Mouse (Mus musculus) heart, embryonic 13.5 days (tissue): Measurements from ENCODE around the gene Ddx54. TPM values are rescaled to one million over a fixed set of nuclear protein-coding genes. Genes with fewer than 3 reads are reported as not detected.

Experiments used
- ATAC-seq: fragments of 200-750 bp; cut with Nextera tagmentation; 2 replicates; pipeline ENCODE4 v1.8.0; 2017; ENCODE audit warnings: moderate TSS enrichment; ENCODE audit not compliant: insufficient number of reproducible peaks, low FRiP score, low TSS enrichment; ENCODE audit errors: extremely low read depth
- H3K27ac ChIP-seq: fragments of 300-500 bp; sonication (generic); replicated peaks from 2 replicates; pipeline ENCODE4 v1.5.1; 2015; ENCODE audit warnings: moderate library complexity, mild to moderate bottlenecking, inconsistent platforms
- H3K27me3 ChIP-seq: fragments of 300-500 bp; sonication (generic); replicated peaks from 2 replicates; pipeline ENCODE4 v1.6.1; 2015; ENCODE audit warnings: mild to moderate bottlenecking, inconsistent platforms
- H3K36me3 ChIP-seq: fragments of 300-500 bp; sonication (generic); 2 replicates; pipeline ENCODE4 v1.6.1; 2015; ENCODE audit warnings: mild to moderate bottlenecking, inconsistent platforms
- H3K4me1 ChIP-seq: fragments of 300-500 bp; sonication (generic); 2 replicates; pipeline ENCODE4 v1.6.1; 2015; ENCODE audit warnings: inconsistent platforms
- H3K4me2 ChIP-seq: fragments of 300-500 bp; sonication (generic); 2 replicates; pipeline ENCODE4 v1.6.1; 2015; ENCODE audit warnings: inconsistent platforms, mild to moderate bottlenecking, moderate library complexity
- H3K4me3 ChIP-seq: fragments of 300-500 bp; sonication (generic); 2 replicates; pipeline ENCODE4 v1.5.1; 2015; ENCODE audit warnings: moderate library complexity, mild to moderate bottlenecking, inconsistent platforms
- H3K9ac ChIP-seq: fragments of 300-500 bp; sonication (generic); 2 replicates; pipeline ENCODE4 v1.6.1; 2015; ENCODE audit warnings: inconsistent platforms, mild to moderate bottlenecking, moderate library complexity
- H3K9me3 ChIP-seq: fragments of 300-500 bp; sonication (generic); 2 replicates; pipeline ENCODE4 v1.6.1; 2016; ENCODE audit warnings: inconsistent platforms
- WGBS: fragments of 180-500 bp; shearing (Covaris S2); methylation state at CpG from one replicate; pipeline ENCODE4 v1.1.7; 2015; ENCODE audit warnings: mixed read lengths; 5-methylcytosine and 5-hydroxymethylcytosine counted together
- polyA plus RNA-seq: library from polyadenylated mRNA; unstranded; fragments of >200 nt; fragmentation: Nextera tagmentation; extraction: Ambion mirVana; gene quantifications from 2 replicates; pipeline ENCODE4 v1.2.1, GENCODE M21; 2015

The Ddx54 gene
- polyA plus RNA-seq, result 29.6 and 29.7 TPM in 2 replicates

DNA sequence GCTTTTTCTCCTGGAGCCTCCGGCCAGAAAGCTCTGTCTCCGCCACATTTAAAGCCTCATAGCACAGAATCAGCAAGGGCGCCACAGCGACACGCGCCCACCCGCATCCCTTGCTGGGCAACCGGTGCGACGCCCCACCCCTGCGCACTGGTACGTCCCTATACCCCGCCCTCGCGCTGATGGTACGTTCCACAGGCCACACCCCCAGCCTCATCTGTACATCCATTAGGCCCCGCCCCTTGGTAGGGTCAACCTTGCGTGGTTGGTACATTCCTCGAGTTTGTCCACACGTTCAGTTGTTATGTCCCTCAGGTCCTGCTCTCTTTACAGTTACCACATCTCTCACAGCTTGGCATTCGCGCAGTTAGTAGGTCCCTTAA is at the start of gene Ddx54, which contains the start of gene Rita1:
Ddx54 (plus strand) TSS at position 298 of the 380 bp plus-strand sequence.
Rita1 (minus strand) TSS at position 148 of the 380 bp plus-strand sequence.
- Histone ChIP-seq H3K4me1 (peaks cover 20% of the 10 kb centered on the region), H3K27ac (peak within 1 kb of the TSS; percentile 81), H3K9me3 (peaks cover 5% of the 10 kb centered on the region; the same call in 1 of the 2 replicates), H3K27me3 (no peaks in the 10 kb centered on the region), H3K4me2 (peak within 1 kb of the TSS; percentile 87), H3K4me3 (peak within 1 kb of the TSS; percentile 74), H3K9ac (peak within 1 kb of the TSS; percentile 88), H3K36me3 (peaks cover 37% of the 10 kb centered on the region)
- ATAC-seq, result peak; percentile 81
- WGBS, result under 1% methylated on average over 22 of the region's 22 CpGs

DNA sequence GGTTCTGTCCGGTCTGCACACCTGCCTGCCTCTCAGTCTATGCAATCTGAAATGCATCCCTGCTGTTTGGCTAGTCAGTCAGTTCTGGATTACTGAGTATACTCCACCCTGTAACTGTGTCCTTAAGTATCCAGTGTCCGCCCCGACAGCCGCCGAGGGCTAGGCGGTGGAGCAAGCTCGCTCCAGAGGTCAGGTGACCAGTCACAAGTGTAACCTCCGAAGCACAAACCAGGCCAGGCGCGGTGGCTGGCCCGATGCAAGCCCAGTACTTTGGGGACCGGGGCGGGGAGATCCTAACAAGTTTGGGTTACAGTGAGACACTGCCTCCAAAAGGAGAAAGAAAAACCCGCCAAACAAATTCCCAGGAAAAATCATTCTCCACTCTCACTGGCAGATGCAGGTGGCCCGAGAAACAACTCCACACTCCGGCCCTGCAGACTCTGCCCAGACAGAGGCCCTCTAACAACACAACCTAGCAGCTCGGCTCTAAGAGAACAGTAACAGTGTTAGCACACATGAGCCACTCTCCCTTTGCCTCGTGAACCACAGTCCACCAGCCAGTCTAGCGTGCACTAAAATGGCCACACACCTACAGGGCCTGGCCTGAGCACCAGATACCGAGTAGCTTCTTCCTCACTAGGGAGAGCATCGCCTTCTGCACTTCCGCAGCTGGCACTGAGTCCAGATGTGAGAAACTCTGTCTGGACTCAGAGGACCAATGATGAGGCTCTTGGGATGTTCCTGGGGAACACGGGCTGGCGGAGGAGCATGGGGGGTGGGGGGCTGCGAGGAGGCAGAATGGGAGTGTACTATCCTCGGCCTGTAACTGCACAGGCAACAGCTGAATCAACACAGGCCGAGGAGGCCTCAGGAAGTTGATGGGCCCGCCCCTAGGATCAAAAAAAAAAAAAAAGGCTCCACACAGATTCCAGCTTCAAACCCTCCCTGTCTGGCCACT is 49.3 kb upstream of the Ddx54 start:
- Histone ChIP-seq H3K36me3 (no peaks in the 10 kb centered on the region), H3K4me2 (peak overlapping the region; percentile 31), H3K27me3 (no peaks in the 10 kb centered on the region), H3K4me1 (peaks cover 81% of the 10 kb centered on the region), H3K9me3 (no peaks in the 10 kb centered on the region), H3K4me3 (no peak overlapping the region), H3K27ac (peak overlapping the region; percentile 87), H3K9ac (peak overlapping the region; percentile 62)
- 36% methylated on average over 28 of the region's 28 CpGs for WGBS
- ATAC-seq, result peak; percentile 62; the same call in 1 of the 2 replicates

DNA sequence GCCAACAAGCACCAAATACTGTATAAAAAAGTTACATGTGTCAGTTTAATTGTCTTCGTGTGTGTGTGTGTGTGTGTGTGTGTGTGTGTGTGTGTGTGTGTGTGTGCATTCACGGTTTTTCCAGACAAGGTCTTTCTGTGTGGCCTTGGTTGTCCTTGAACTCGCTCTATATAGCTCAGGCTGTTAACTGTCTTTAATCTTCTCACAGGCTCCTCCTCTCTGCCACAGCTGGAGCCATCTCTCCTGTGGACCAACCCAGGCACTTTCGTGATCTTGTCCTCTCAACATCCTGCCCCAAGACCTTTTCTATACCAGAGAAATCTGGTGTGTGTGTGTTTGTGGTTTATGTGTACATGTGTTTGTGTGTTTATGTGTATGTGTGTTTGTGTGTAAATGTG is 48.6 kb upstream of the Ddx54 start:
- H3K4me1 ChIP-seq, result peaks cover 81% of the 10 kb centered on the region
- WGBS, result 35% methylated on average over 4 of the region's 4 CpGs
- no peak for ATAC-seq
- 0 out of 2 replicates have a peak overlapping the region, but pooled peaks have one; percentile 62 for H3K9ac ChIP-seq
- H3K4me2 ChIP-seq, result no peak overlapping the region
- no peaks in the 10 kb centered on the region for H3K27me3 ChIP-seq
- no peaks in the 10 kb centered on the region for H3K36me3 ChIP-seq
- peak overlapping the region; percentile 87 for H3K27ac ChIP-seq
- H3K9me3 ChIP-seq, result no peaks in the 10 kb centered on the region
- no peak overlapping the region for H3K4me3 ChIP-seq

DNA sequence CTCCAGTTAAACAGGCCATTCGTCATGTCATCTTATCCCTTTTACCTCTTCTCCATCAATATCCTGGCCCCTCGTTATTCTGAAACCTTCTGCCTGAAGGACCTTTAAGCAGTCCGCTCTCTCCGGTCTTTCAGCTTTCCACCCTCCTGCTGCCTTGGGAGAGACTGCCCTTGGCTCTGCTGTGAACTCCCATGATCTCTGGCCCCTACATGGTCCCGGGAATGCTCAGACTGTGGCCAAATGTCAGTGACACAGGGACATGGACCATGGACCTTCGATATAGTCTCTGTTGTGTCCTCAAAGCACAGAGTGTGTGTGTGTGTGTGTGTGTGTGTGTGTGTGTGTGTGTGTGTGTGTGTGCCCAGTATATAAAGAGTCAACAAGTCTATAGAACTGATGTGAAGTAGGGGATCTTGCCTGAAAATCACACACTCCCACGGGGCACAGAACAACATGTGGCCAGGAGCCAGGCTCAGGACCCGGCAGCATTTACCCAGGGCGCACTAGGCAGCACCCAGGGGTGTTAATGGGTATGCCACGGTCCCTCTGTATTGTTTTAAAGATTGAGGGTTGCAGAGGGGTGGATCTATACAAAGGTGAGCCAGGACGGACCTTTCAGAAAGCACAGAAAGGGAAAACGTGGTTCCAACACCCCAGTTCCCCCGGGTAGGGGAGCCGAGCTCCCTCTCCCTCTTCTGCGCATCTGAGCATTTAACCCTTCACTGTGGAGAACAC is 47.2 kb upstream of the Ddx54 start:
- no peak for ATAC-seq

DNA sequence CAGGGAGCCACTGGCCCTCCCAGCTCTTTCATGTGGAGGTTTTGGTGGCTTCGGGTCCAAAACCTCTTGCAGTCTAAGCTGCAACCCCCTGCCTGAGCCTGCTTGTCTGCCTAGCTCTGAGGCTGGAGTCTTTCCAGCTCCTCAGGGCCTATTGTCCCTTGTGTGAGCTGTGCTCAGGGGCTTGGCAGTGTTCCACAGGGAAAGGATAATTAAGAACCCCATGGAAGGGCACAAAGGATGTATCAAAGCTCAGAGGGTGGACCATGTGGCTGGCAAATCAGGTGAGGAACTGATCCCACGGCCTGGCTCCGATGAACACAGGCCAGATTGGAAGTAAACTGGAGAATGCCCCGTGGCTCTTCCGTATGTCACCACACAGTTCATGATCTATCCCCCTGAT is 46.4 kb upstream of the Ddx54 start:
- H3K4me1 ChIP-seq, result peaks cover 85% of the 10 kb centered on the region
- 0 out of 2 replicates have a peak overlapping the region, but pooled peaks have one; percentile 9 for H3K4me2 ChIP-seq
- H3K9ac ChIP-seq, result peak overlapping the region; percentile 65
- H3K4me3 ChIP-seq, result no peak overlapping the region
- H3K9me3 ChIP-seq, result no peaks in the 10 kb centered on the region
- peak overlapping the region; percentile 75 for H3K27ac ChIP-seq
- H3K27me3 ChIP-seq, result no peaks in the 10 kb centered on the region
- H3K36me3 ChIP-seq, result no peaks in the 10 kb centered on the region
- ATAC-seq, result no peak
- 59% methylated on average over 5 of the region's 5 CpGs for WGBS

More for the DNA sequence above, 47.2 kb upstream of the Ddx54 start:
- no peaks in the 10 kb centered on the region for H3K27me3 ChIP-seq
- no peaks in the 10 kb centered on the region for H3K9me3 ChIP-seq
- H3K4me3 ChIP-seq, result no peak overlapping the region
- no peak overlapping the region for H3K4me2 ChIP-seq
- WGBS, result 63% methylated on average over 15 of the region's 15 CpGs
- peak overlapping the region; percentile 75 for H3K27ac ChIP-seq
- H3K9ac ChIP-seq, result peak overlapping the region; percentile 65
- H3K36me3 ChIP-seq, result no peaks in the 10 kb centered on the region
- peaks cover 85% of the 10 kb centered on the region for H3K4me1 ChIP-seq

DNA sequence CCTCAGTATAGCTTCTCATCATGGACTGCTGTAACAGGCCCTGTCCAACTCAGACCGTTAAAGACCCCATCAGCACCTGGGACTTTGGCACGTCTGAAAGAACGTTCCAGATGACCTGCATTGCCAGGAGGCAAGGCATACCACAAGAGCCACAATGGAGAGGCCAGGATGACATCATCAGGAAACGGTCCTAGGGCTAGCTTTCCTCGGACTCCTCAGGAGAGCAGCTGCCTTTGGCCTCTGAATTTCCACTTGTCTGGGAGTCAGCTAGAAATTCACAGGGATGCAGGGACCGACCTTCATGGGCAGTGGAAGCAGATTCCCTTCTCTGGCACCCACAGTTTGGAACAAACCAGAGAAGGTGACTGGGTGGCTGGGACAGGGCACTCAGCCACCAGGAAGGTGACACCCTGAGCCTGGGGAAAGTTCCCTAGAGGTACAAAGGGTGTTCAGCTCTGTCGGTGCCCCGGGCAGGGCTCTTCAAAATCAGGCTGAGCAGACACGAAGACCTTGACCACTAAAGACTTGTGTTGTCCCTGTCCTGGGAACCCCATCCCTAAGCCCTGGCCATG is 45.8 kb upstream of the Ddx54 start:
- no peak overlapping the region for H3K4me3 ChIP-seq
- H3K4me2 ChIP-seq, result no peak overlapping the region
- no peaks in the 10 kb centered on the region for H3K36me3 ChIP-seq
- peak overlapping the region; percentile 65 for H3K9ac ChIP-seq
- WGBS, result 44% methylated on average over 9 of the region's 9 CpGs
- H3K27ac ChIP-seq, result peak overlapping the region; percentile 75
- ATAC-seq, result no peak
- no peaks in the 10 kb centered on the region for H3K9me3 ChIP-seq
- H3K4me1 ChIP-seq, result peaks cover 90% of the 10 kb centered on the region
- no peaks in the 10 kb centered on the region for H3K27me3 ChIP-seq

DNA sequence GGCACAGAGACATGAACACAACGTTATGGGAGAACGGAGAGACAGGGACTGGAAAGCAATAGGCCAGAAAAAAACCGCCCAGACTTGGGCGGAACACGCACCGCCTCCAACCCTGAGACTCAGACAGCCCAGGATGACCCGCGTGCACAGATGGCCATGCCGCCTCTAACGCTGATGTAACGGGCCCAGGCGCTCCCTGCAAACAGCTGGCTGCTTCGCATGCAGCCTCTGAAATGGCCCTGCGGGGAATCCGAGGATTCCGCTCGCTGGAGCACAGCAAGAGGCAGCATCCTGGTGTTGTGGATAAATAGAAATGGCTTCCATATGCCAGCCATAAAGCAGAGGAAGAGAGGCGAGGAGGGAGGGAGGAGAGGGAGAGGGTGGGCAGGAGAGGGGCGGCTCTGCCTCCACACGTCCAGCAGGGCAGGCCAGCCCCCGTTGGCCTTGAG is 45.3 kb upstream of the Ddx54 start:
- H3K27ac ChIP-seq, result peak overlapping the region; percentile 75
- H3K27me3 ChIP-seq, result no peaks in the 10 kb centered on the region
- peak overlapping the region; percentile 65 for H3K9ac ChIP-seq
- no peak overlapping the region for H3K4me3 ChIP-seq
- WGBS, result 43% methylated on average over 21 of the region's 21 CpGs
- H3K9me3 ChIP-seq, result no peaks in the 10 kb centered on the region
- peaks cover 93% of the 10 kb centered on the region for H3K4me1 ChIP-seq
- no peak for ATAC-seq
- no peak overlapping the region for H3K4me2 ChIP-seq
- no peaks in the 10 kb centered on the region for H3K36me3 ChIP-seq

DNA sequence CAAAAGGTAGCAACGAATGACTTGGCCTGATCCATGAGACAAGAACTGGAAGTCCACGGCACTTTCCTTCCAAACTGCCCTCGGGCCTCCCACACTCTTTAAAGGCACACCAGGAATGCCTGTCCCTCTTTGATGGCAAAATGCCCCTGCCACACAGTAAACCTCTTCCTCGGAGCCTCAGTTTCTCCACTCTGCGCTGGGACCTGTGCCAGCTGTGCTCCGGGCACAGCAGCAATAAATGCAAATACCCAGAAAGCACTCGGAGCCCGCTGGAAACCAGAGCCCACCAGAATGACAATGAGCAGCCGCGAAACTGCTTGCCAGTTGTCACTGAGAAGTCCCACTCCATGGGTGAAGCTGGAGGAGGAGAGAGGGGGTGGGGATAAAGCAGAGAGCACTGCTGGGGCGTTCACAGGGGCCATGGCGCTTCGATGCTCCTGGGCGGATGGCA is 44.8 kb upstream of the Ddx54 start:
- peak overlapping the region; percentile 75; the same call in 1 of the 2 replicates for H3K27ac ChIP-seq
- H3K36me3 ChIP-seq, result no peaks in the 10 kb centered on the region
- H3K27me3 ChIP-seq, result no peaks in the 10 kb centered on the region
- ATAC-seq, result no peak
- no peak overlapping the region for H3K4me2 ChIP-seq
- no peak overlapping the region for H3K4me3 ChIP-seq
- H3K9ac ChIP-seq, result peak overlapping the region; percentile 65
- 64% methylated on average over 14 of the region's 14 CpGs for WGBS
- peaks cover 91% of the 10 kb centered on the region for H3K4me1 ChIP-seq
- no peaks in the 10 kb centered on the region for H3K9me3 ChIP-seq

DNA sequence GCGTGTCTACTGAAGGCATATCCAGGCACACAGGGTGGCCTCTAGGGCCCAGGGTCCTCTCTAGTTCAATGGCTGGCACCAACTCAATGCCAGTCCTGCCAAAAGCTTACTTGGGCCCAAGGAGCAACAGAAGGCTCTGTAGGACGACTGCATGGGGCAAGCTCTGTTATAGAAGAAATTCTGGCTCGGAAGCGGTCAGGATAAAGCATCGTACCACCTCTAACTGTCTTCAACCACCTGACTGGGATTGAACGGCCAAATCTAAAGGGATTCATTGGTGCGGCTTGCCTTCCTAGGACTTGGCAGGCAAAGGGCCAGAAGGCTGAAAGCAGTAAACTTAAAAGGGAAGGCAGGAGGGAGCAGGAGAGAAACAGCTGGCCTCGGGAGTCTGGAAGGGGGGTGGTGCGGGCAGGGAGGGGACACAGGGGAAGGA is 44.2 kb upstream of the Ddx54 start:
- H3K4me3 ChIP-seq, result no peak overlapping the region
- no peaks in the 10 kb centered on the region for H3K36me3 ChIP-seq
- ATAC-seq, result no peak
- no peaks in the 10 kb centered on the region for H3K27me3 ChIP-seq
- no peaks in the 10 kb centered on the region for H3K9me3 ChIP-seq
- 63% methylated on average over 9 of the region's 9 CpGs for WGBS
- no peak overlapping the region for H3K27ac ChIP-seq
- H3K4me1 ChIP-seq, result peaks cover 90% of the 10 kb centered on the region
- H3K4me2 ChIP-seq, result no peak overlapping the region
- H3K9ac ChIP-seq, result peak overlapping the region; percentile 65; the same call in 1 of the 2 replicates

DNA sequence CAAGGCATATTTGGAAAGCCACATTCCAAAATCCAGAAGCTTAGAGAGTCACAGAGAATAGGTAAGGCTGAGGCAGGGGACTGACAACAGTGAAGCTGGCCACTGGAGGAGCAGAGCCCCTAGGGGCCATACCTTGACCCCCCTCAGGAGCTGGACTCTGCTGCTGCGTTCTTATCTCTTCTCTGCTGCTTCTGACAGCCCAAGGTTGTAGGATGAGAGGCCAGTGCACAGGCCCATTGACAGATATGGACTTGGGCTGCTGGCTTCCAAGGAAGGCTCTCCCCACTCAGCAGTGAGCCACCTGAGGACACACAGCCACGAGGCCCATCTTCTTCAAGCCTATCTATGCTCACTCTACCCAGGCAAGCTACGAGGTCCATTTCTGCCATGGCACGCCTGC is 43.6 kb upstream of the Ddx54 start:
- no peak for ATAC-seq
- H3K4me2 ChIP-seq, result no peak overlapping the region
- H3K9me3 ChIP-seq, result no peaks in the 10 kb centered on the region
- H3K4me3 ChIP-seq, result no peak overlapping the region
- no peaks in the 10 kb centered on the region for H3K27me3 ChIP-seq
- peaks cover 86% of the 10 kb centered on the region for H3K4me1 ChIP-seq
- WGBS, result 57% methylated on average over 4 of the region's 4 CpGs
- H3K27ac ChIP-seq, result no peak overlapping the region
- no peak overlapping the region for H3K9ac ChIP-seq
- no peaks in the 10 kb centered on the region for H3K36me3 ChIP-seq

DNA sequence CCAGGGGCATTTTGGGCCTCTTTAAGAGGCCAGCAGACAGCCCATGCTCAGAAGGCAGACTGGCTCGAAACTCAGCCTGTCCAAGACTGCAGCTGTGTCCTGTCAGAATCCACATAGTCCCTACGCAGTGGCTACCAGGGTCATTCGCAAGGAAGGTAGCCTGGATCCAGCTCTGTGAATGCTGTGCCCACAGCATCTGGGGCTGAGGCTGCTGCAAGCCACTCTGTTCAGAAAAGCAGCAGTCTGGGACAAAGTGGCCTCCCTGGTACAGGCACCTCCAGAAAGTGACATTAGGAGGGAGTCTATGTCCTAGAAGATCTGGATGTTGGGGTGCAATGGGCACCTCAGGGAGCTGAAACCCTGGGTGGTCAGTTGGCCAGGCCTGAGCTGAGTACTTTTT is 42.7 kb upstream of the Ddx54 start:
- H3K4me3 ChIP-seq, result no peak overlapping the region
- H3K27ac ChIP-seq, result no peak overlapping the region
- H3K9me3 ChIP-seq, result no peaks in the 10 kb centered on the region
- H3K4me1 ChIP-seq, result peaks cover 86% of the 10 kb centered on the region
- no peak overlapping the region for H3K9ac ChIP-seq
- no peaks in the 10 kb centered on the region for H3K36me3 ChIP-seq
- ATAC-seq, result no peak
- no peak overlapping the region for H3K4me2 ChIP-seq
- H3K27me3 ChIP-seq, result no peaks in the 10 kb centered on the region
- 83% methylated on average over 3 of the region's 3 CpGs for WGBS
